Mouse (Mus musculus): ENCODE measurements at regions not wholly inside any gene's neighbourhood (a gene's known extent, or its start where the extent isn't known, plus 50 kb on each side); places are given as distances from the start of the nearest gene placed in this dataset.

GRCm38 (mm10) chr3:52537362-52537911, 269.3 kb downstream of the Foxo1 start:
- TF ChIP-seq CTCF (IDR thresholded peaks at IDR 0.05; ENCODE audit: low read depth) (no peak), EP300 (IDR thresholded peaks at IDR 0.05; ENCODE audit: low read depth) (no peak)
